Mouse (Mus musculus): ENCODE results near the gene Dlx6. TPM values are rescaled to one million over a fixed set of nuclear protein-coding genes. Genes with fewer than 3 reads are reported as not detected.

Dlx6 gene
- polyA plus RNA-seq, 1 experiment, result not detected

DNA sequence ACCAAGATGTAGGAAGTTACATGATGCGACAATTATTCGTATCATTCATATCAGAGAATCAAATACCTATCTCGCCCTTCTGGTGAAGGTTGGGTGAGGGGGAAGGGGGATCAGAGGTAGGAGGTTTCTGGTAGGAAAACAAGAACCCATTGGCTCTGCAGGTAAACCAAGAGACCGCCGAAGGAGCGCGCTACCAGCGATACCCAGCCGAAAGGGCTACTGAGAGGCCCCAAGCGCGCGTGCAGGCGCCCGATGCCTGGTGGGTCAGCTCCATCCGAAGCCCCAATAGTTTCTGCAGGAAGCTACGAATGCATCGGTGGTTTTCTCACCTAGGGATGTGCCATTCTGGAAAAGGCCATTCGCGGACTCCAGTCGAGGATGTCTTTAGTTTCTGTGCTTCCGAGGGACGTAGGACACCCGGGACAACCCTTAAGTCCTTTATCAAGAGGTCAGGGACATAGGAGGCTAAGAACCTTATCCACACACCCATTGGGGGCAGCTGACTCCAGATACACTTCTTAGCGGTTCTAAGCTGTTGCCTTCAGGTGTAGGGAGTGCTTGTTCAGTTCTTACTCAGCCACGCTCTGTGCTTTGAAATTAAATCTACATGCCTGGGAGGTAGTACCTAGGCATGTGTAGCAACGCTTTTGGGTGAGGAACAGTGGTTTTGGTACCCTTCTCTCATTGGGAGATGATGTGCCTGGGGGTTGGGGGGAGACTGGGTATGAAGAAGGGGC is 12.6 kb upstream of the Dlx6 start:
- no peak overlapping the region for H3K27ac ChIP-seq (ENCODE audit: insufficient read depth, low read depth, low read length)
- no peaks in the 10 kb centered on the region for H3K4me1 ChIP-seq (ENCODE audit: control insufficient read depth, insufficient read depth, low read length)
- H3K4me3 ChIP-seq (ENCODE audit: insufficient read depth, low read length), result no peak overlapping the region
- TF ChIP-seq POLR2A (IDR thresholded peaks at IDR 0.05; ENCODE audit: borderline replicate concordance, low read depth, low read length), result no peak
- no peak for TF ChIP-seq CTCF (IDR thresholded peaks at IDR 0.05; ENCODE audit: low read depth, low read length)

DNA sequence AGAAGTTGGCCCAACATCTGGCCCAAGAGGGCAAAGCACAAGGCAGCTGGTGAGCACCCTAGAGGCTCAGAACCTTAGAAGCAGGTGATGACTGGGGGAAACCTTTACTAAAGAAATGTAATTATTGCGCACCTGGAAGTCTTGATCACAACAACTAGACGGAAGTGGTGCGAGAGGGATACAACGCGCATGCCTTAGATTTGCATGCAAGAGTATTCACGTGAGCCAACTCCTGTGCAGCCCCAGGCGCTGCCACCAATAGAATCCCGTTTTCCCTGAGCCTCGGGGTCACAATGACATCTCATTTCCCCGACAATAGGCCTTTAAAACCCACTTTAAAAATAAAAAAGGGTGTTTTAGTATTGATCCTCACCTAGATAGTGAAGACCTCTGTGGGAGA is 12.0 kb upstream of the Dlx6 start:
- no peak for TF ChIP-seq POLR2A (IDR thresholded peaks at IDR 0.05; ENCODE audit: borderline replicate concordance, low read depth, low read length)
- no peak for TF ChIP-seq CTCF (IDR thresholded peaks at IDR 0.05; ENCODE audit: low read depth, low read length)
- H3K4me3 ChIP-seq (ENCODE audit: insufficient read depth, low read length), result no peak overlapping the region
- no peaks in the 10 kb centered on the region for H3K4me1 ChIP-seq (ENCODE audit: control insufficient read depth, insufficient read depth, low read length)
- no peak overlapping the region for H3K27ac ChIP-seq (ENCODE audit: insufficient read depth, low read depth, low read length)

DNA sequence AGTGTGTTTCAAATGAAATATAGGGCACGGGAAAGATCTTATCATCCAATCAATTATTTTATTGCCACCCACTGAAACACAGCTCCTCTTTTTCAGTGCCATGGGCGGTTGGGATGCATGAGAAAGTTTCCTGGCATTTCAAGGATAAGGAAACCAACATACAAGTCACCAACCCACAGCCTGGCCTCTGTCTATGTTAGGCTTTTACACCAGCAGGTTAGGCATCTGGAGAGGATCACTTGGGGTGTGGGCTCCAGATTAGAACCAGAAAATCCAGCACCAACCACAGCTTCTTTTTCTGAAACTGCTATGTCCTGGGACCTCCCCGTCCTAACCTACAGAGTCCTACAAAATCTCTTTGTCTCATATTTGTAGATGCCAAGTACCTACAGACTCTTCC is 10.2 kb upstream of the Dlx6 start:
- no peaks in the 10 kb centered on the region for H3K4me1 ChIP-seq (ENCODE audit: control insufficient read depth, insufficient read depth, low read length)
- no peak for TF ChIP-seq CTCF (IDR thresholded peaks at IDR 0.05; ENCODE audit: low read depth, low read length)
- TF ChIP-seq POLR2A (IDR thresholded peaks at IDR 0.05; ENCODE audit: borderline replicate concordance, low read depth, low read length), result no peak

DNA sequence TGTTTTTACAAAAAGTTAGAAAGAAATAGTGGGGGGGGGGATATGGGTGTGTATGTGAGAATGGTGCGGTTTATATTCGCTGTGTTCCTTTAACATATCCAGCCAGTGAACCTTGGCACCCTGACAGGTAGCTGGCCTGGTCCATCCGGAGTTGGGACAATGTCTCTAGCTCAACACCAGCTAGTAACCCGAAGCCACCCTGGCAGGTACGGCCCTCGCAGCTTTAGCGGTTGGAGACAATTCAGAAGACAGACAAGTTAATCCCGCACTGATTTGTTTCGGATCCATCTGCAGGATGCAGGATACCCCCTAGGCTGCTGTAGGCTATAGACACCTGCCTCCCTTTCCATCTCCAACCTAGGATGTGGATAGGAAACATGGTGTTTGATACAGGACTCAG is 9.0 kb upstream of the Dlx6 start:
- TF ChIP-seq CTCF (IDR thresholded peaks at IDR 0.05; ENCODE audit: low read depth, low read length) (no peak), POLR2A (IDR thresholded peaks at IDR 0.05; ENCODE audit: borderline replicate concordance, low read depth, low read length) (no peak)
- H3K27ac ChIP-seq (ENCODE audit: insufficient read depth, low read depth, low read length), result no peak overlapping the region
- H3K4me1 ChIP-seq (ENCODE audit: control insufficient read depth, insufficient read depth, low read length), result no peaks in the 10 kb centered on the region
- H3K4me3 ChIP-seq (ENCODE audit: insufficient read depth, low read length), result no peak overlapping the region

More for the DNA sequence above, 10.2 kb upstream of the Dlx6 start:
- Histone ChIP-seq H3K4me3 (ENCODE audit: insufficient read depth, low read length) (no peak overlapping the region), H3K27ac (ENCODE audit: insufficient read depth, low read depth, low read length) (no peak overlapping the region)

DNA sequence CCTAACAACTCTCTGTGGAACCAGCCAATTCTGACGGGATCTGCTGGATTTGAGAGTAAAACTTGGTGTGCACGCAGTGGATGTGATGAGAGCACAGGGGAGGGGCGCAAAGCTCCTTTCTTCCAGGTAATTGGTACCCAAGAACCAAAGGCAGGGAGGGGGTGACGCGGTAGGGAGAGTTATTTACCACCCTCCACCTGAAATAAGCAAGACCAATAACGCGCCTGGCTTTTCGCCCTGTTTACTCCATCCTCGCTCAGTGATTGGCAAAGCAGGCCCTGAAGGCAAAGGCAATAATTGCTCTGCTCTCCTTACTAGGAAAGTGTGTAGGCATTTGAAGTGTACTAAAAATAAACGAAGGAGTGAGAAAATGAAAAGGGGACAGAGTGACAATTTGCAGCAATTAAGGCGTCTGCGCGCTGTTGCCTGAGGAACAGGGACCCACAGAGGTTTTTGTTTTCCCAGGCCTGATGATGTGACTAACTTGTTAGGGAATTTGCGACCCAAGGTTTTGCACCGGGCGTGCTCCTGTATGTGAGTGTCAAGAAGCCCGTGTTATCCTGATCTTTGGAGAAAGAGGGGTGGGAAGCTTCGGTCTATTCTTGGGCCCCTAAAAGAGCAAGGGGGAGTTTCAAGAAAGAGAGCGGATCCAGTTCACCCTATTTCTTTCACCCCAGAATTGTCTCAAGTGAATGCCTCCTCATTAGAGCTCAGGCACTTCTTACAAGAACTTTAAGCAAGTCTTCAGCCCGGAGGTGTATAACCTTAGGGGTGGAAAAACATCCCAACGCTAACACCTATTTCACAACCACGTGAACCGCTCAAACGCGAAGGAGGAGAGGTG is 8.0 kb upstream of the Dlx6 start:
- no peak overlapping the region for H3K27ac ChIP-seq (ENCODE audit: insufficient read depth, low read depth, low read length)
- no peak for TF ChIP-seq CTCF (IDR thresholded peaks at IDR 0.05; ENCODE audit: low read depth, low read length)
- TF ChIP-seq POLR2A (IDR thresholded peaks at IDR 0.05; ENCODE audit: borderline replicate concordance, low read depth, low read length), result no peak
- H3K4me1 ChIP-seq (ENCODE audit: control insufficient read depth, insufficient read depth, low read length), result no peaks in the 10 kb centered on the region; the same call in 1 of the 2 replicates
- H3K4me3 ChIP-seq (ENCODE audit: insufficient read depth, low read length), result no peak overlapping the region

DNA sequence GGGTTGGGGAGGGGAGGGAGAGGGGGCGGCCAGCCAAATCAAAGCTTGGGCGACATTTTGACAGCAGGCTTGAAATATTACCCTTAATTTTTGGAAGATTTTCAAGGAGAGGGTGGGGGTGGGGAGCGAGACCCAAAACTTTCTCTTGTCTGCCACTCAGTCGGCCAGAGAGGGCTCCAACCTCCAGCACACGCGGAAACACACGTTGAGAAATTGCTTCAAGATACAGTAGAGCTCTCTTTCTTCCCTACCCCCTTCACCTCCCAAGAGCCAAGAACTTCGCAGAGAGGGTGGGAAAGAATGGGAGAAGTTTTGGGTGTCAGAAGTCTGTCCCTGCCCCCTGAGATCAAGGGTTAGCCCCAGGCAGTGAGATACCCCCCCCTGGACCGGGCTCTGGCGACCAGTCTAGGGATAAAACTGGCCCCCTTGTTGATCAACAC is 7.4 kb upstream of the Dlx6 start:
- TF ChIP-seq POLR2A (IDR thresholded peaks at IDR 0.05; ENCODE audit: borderline replicate concordance, low read depth, low read length) (no peak), CTCF (IDR thresholded peaks at IDR 0.05; ENCODE audit: low read depth, low read length) (no peak)
- H3K27ac ChIP-seq (ENCODE audit: insufficient read depth, low read depth, low read length), result no peak overlapping the region
- H3K4me3 ChIP-seq (ENCODE audit: insufficient read depth, low read length), result no peak overlapping the region
- H3K4me1 ChIP-seq (ENCODE audit: control insufficient read depth, insufficient read depth, low read length), result no peaks in the 10 kb centered on the region; the same call in 1 of the 2 replicates

DNA sequence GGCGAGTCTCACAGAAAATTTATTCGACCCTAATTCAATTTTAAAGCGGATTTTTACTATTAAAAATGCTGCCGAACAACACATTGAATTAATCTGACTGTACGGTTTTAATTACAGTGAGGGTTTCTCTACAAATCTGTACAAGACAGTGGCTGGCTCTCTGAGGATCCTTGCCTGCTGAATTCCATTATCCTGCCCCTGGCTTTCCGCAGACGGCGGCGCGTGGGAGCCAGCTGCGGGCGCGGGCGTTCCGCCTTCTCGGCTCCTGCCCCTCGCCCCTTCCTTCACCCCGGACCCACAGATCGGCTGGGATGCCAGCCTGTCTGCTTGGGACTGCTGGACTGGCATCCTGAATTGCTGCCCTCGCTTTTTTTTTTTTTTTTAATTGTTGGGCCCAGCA is 6.8 kb upstream of the Dlx6 start:
- TF ChIP-seq POLR2A (IDR thresholded peaks at IDR 0.05; ENCODE audit: borderline replicate concordance, low read depth, low read length), result no peak
- TF ChIP-seq CTCF (IDR thresholded peaks at IDR 0.05; ENCODE audit: low read depth, low read length), result no peak

DNA sequence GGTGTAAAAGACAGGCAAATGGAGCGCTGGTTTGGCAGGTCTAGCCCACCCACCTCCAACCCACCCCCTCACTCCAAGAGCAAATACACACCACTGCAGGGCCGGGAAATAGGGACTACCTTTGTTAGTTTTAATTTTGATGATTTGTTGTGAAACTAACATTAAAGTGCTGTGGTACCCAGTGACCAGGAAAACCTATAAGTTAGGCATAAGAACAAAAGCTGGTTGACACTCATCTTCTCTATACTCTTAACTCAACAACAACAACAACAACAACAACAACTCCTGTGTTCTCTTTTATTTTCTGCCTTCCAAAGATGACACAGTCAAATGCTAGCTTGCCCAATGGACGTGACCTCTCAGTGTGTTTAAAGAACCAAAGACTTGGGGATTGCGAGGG is 6.3 kb upstream of the Dlx6 start:
- Histone ChIP-seq H3K4me3 (ENCODE audit: insufficient read depth, low read length) (no peak overlapping the region), H3K27ac (ENCODE audit: insufficient read depth, low read depth, low read length) (no peak overlapping the region), H3K4me1 (ENCODE audit: control insufficient read depth, insufficient read depth, low read length) (no peaks in the 10 kb centered on the region; the same call in 1 of the 2 replicates)
- TF ChIP-seq CTCF (IDR thresholded peaks at IDR 0.05; ENCODE audit: low read depth, low read length) (no peak), POLR2A (IDR thresholded peaks at IDR 0.05; ENCODE audit: borderline replicate concordance, low read depth, low read length) (no peak)

More for the DNA sequence above, 6.8 kb upstream of the Dlx6 start:
- no peak overlapping the region for H3K27ac ChIP-seq (ENCODE audit: insufficient read depth, low read depth, low read length)
- no peaks in the 10 kb centered on the region; the same call in 1 of the 2 replicates for H3K4me1 ChIP-seq (ENCODE audit: control insufficient read depth, insufficient read depth, low read length)
- H3K4me3 ChIP-seq (ENCODE audit: insufficient read depth, low read length), result no peak overlapping the region

DNA sequence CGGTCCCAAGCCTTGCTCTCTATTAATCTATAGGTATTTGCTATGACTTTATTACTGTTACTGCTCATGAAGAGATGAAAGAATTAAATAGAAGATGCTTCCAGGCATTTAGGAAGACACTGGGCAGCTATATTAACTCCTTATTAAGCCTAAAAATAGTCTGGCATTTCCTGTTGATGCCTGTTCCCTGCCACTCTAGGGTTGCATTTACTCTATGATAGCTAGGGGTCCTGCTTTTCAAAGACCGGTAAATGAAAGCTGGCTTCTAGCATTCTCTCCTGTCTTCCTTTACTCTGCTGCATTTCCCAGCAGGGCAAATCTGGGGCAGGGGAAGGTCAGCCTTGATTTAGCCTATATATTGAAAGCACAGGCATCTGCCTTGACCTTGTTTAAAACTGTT is 5.4 kb upstream of the Dlx6 start:
- TF ChIP-seq POLR2A (IDR thresholded peaks at IDR 0.05; ENCODE audit: borderline replicate concordance, low read depth, low read length) (no peak), CTCF (IDR thresholded peaks at IDR 0.05; ENCODE audit: low read depth, low read length) (no peak)
- peaks cover 1% of the 10 kb centered on the region; the same call in 1 of the 2 replicates for H3K4me1 ChIP-seq (ENCODE audit: control insufficient read depth, insufficient read depth, low read length)
- no peak overlapping the region for H3K27ac ChIP-seq (ENCODE audit: insufficient read depth, low read depth, low read length)
- H3K4me3 ChIP-seq (ENCODE audit: insufficient read depth, low read length), result no peak overlapping the region

DNA sequence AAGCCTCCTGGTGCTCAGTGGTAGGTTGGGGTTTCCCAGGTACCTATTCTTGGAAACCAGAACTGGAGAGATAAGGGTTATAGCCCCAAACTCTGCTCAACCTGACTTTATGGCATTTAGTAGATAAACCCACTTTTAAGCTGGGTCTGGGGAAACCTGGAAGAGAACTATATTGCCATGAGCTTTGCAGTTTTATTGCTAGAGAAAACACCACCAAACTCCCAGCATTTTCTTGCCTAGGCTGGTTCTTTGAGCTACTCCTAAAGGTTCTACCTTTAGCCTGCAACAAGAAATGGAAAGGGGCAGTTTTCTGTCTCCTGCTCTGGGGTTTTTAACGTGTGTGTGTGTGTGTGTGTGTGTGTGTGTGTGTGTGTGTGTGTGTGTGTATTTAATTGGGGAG is 4.6 kb upstream of the Dlx6 start:
- Histone ChIP-seq H3K4me1 (ENCODE audit: control insufficient read depth, insufficient read depth, low read length) (peaks cover 2% of the 10 kb centered on the region; the same call in 1 of the 2 replicates), H3K27ac (ENCODE audit: insufficient read depth, low read depth, low read length) (no peak overlapping the region)

More for the DNA sequence above, 4.6 kb upstream of the Dlx6 start:
- TF ChIP-seq POLR2A (IDR thresholded peaks at IDR 0.05; ENCODE audit: borderline replicate concordance, low read depth, low read length) (no peak), CTCF (IDR thresholded peaks at IDR 0.05; ENCODE audit: low read depth, low read length) (no peak)
- H3K4me3 ChIP-seq (ENCODE audit: insufficient read depth, low read length), result no peak overlapping the region

All from bone marrow macrophage, adult 2 months (primary cell).